Mouse (Mus musculus): Measurements from ENCODE around the gene Rif1. TPM values are rescaled to one million over a fixed set of nuclear protein-coding genes. Genes with fewer than 3 reads are reported as not detected.
"Not testable (repeated sequence)": the region's sequence is repeated elsewhere in the genome, so short reads cannot be mapped to it uniquely, and the experiment has no call there.

Gene Rif1
- total RNA-seq, 1 experiment from 2014 or later = 39.2 TPM

GRCm38 (mm10) chr2:52068641-52069040, 4.0 kb upstream of the Rif1 start:
- no peak for ATAC-seq (replicated peaks; ENCODE audit: insufficient number of reproducible peaks, low FRiP score, low TSS enrichment, poor library complexity, severe bottlenecking)

- ATAC-seq (replicated peaks; ENCODE audit: insufficient number of reproducible peaks, low FRiP score, low TSS enrichment, poor library complexity, severe bottlenecking) = no peak
These were observed 1.8 kb upstream of the Rif1 start for GRCm38 (mm10) chr2:52070816-52071215.

- no peak for ATAC-seq (replicated peaks; ENCODE audit: insufficient number of reproducible peaks, low FRiP score, low TSS enrichment, poor library complexity, severe bottlenecking)
These were observed 1.2 kb upstream of the Rif1 start for GRCm38 (mm10) chr2:52071241-52071991.

- ATAC-seq (replicated peaks; ENCODE audit: insufficient number of reproducible peaks, low FRiP score, low TSS enrichment, poor library complexity, severe bottlenecking) = no peak
These were observed 554 bp upstream of the Rif1 start for GRCm38 (mm10) chr2:52072065-52072490.

DNA sequence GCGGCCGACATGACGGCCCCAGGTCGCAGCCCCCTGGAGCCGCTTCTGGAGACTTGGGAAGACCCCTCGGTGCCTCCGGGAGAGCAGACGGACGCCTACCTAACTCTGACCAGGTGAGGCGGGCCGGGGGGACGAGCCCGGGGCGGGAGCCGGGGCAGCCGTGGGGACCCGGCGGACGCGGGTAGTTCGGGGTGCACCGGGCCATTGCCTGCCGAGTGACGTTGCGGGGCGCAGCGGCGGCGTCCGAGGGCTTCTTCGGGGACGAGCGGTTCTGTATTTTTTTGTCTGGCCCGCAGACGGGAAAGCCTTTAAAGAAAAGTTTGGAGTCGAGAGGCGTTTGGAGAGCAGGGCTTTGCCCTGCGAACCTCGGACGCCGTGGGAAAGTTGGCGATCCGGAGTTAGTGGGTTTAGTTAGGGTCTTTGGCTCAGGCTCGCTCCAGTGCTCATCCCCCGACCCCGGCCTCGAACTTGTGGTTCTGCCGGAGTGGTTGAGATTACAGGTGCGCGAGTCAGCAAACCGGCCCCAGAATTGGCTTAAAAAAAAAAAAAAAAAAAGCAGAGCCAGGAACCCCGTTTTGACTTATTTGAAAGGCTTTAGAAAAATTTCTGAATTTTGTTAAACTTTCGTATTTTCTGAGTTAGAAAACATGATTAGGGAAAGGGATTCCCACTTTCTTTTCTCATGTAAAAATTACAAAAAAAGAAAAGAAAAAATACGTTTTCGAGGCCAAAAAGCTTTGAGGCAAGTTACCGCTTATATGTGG, 691 bp downstream of the Rif1 start:
- peak; percentile 25; the same call in 1 of the 2 replicates for ATAC-seq (replicated peaks; ENCODE audit: insufficient number of reproducible peaks, low FRiP score, low TSS enrichment, poor library complexity, severe bottlenecking)

GRCm38 (mm10) chr2:52078666-52079065, 6.0 kb downstream of the Rif1 start:
- ATAC-seq (replicated peaks; ENCODE audit: insufficient number of reproducible peaks, low FRiP score, low TSS enrichment, poor library complexity, severe bottlenecking) = no peak

DNA sequence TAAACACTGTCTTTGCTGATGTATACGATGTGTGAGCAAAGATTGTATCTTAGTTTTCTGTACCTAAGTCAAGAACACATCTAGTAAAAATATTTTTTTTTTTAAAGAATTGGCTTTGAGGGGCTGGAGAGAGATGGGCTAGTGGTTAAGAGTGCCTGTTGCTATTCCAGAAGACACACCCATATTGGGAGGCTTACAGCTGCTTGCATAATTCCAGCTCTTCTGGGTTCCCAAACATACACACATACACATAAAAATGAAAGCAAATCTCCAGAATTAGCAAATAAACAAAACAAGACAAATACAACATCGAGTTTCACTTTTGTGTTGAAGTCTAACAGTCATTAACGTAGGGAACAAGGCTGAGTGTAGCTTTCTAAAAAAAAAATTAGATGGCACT, 11.4 kb downstream of the Rif1 start:
- no peak for ATAC-seq (replicated peaks; ENCODE audit: insufficient number of reproducible peaks, low FRiP score, low TSS enrichment, poor library complexity, severe bottlenecking)

- no peak for ATAC-seq (replicated peaks; ENCODE audit: insufficient number of reproducible peaks, low FRiP score, low TSS enrichment, poor library complexity, severe bottlenecking)
These were observed 11.9 kb downstream of the Rif1 start for GRCm38 (mm10) chr2:52084571-52084970.

DNA sequence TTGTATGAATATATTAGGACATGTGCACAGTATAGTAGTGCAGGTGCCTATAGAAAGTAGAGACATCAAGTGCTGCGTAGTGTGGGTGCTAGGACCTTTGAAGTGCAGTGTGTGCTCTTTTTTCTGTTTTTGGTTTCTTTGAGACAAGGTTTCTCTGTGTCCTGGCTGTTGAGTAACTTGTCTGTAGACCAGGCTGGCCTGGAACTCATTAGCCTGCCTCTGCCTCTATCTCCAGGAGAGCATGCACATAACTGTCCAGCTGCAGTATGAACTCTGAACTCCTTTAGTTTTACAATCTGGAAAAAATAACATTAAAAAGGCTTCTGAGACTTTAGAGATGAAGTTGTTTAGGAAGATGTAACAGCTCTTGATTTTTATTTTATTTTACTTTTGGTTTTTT, 41.5 kb downstream of the Rif1 start:
- no peak for ATAC-seq (replicated peaks; ENCODE audit: insufficient number of reproducible peaks, low FRiP score, low TSS enrichment, poor library complexity, severe bottlenecking)

GRCm38 (mm10) chr2:52131370-52131769, 58.7 kb downstream of the Rif1 start:
- not testable (repeated sequence) for ATAC-seq (replicated peaks; ENCODE audit: insufficient number of reproducible peaks, low FRiP score, low TSS enrichment, poor library complexity, severe bottlenecking)

DNA sequence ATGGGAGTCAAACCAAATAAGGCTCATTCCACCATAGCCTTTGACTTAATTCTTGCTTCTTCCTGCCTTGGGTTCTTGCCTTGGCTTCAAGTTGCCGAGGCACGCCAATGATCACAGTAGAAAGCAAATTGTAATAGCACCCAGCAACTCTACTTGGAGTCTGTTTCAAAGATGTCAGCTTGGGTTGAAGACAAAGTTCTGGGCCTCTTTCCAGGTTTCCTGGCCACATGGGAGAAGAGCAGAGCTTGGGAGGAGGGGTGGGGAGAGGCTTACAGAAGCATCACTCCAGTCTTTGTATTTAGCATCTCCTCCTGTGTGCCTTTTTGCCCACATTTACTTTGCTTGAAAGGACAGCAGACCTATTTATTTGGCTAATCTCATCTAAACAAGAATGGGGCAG, 60.7 kb downstream of the Rif1 start:
- ATAC-seq (replicated peaks; ENCODE audit: insufficient number of reproducible peaks, low FRiP score, low TSS enrichment, poor library complexity, severe bottlenecking) = no peak

DNA sequence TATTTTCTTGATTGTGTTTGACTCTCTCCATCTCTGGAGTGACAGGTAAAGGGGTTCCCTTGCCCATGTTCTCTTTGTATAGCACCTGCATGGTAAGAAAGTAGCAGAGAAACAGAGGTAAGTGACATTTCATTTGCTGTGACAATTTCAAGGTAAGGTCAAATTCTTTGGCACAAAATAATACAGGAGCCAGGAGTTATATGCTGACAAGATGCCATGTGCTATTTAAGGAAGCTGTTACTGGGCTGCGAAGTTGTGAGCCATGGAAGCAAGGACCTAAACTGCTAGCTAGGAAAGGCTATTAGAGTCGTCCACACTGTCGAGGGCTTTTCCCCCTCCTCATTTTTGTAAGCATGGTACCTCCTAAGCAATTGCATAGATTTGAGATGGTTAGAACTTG, 80.4 kb downstream of the Rif1 start:
- no peak for ATAC-seq (replicated peaks; ENCODE audit: insufficient number of reproducible peaks, low FRiP score, low TSS enrichment, poor library complexity, severe bottlenecking)

GRCm38 (mm10) chr2:52169243-52170005, 96.8 kb downstream of the Rif1 start:
- no peak for ATAC-seq (replicated peaks; ENCODE audit: insufficient number of reproducible peaks, low FRiP score, low TSS enrichment, poor library complexity, severe bottlenecking)

Other genes starting within 250 kb of the Rif1 start
- 15.0 to 30.3 TPM (median 16.0 TPM) in 3 replicates for gene Rbm43, start 137.7 kb upstream of the Rif1 start, total RNA-seq (2017)
- 91.7 to 159 TPM (median 151 TPM) in 3 replicates for gene Nmi, start 99.3 kb upstream of the Rif1 start, total RNA-seq (2017)
- 0.57 TPM in 1 of 3 replicates, not detected in the others for gene Tnfaip6, start 34.8 kb upstream of the Rif1 start, total RNA-seq (2017)